Mouse (Mus musculus) lung, adult 18-20 months (tissue): ENCODE data around the gene Plxnb2.

Experiments
- DNase-seq, 2 experiments: peaks; one replicate each; pipeline ENCODE4 v3.0.0; 2022; ENCODE audit warnings: mixed read lengths in 2 of 2

The Plxnb2 gene

DNA sequence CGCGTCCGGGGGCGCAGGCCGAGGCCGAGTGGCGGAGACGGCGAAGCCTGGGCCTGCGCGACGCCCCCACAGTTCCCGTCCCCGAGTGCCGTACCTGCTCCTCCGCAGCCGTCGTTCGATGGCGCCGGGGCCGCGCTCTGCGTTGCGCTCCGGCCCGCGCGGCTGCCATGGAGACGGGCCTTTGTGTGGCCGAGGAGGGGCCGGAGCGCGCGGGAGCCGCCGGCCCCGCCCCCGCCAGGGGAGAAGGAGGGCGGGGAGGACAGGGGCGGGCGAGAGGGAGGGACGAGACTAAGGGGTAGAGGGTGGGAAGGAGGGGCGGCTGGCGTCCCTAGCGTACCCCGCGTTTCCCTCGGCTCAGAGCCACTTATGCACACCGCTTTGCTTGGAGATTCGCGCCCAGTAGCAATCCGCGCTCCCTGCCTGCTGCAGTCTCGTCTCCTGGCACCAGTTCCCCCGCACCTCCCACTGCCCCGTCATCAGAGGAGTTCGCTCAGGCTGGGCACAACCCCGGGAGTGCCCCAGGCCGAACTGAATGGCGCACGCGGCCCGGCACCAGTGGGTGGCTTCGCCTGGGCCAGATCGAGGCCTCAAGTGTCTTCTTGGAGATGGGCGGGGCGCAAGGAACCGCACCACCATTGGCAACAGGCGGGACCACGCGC is at the start of gene Plxnb2:
Plxnb2 (minus strand) TSS at position 218 of the 659 bp plus-strand sequence.
- DNase-seq, result peak; percentile 85 to 87

GRCm38 (mm10) chr15:89215611-89216233 is 35.1 kb upstream of the Plxnb2 start:
- no peak for DNase-seq

- DNase-seq, result no peak
Observed at GRCm38 (mm10) chr15:89214953-89215352, 34.4 kb upstream of the Plxnb2 start.

GRCm38 (mm10) chr15:89213517-89213916 is 32.9 kb upstream of the Plxnb2 start:
- no peak for DNase-seq

DNA sequence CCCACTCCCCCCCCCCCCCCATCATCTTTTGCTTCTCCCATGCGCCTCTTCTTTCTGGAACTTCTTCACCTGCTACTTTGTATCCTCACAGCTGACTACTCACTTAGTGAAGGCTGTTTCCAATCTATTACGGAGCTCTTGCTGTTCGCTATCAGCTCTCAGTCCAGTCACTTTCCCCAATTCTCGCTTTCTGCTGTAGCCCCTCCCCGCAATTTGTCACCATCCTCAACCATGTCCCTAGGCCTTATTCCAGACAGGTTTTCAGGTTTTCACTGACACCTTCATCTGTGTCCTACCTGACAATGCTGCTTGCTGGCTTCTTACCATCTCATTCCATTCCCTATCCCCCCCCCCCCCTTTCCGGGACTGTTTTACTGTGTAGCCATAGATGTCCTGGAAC is 31.9 kb upstream of the Plxnb2 start:
- no peak for DNase-seq

- DNase-seq, result peak; percentile 31 to 35
Observed at GRCm38 (mm10) chr15:89211716-89212461, 31.3 kb upstream of the Plxnb2 start.

DNA sequence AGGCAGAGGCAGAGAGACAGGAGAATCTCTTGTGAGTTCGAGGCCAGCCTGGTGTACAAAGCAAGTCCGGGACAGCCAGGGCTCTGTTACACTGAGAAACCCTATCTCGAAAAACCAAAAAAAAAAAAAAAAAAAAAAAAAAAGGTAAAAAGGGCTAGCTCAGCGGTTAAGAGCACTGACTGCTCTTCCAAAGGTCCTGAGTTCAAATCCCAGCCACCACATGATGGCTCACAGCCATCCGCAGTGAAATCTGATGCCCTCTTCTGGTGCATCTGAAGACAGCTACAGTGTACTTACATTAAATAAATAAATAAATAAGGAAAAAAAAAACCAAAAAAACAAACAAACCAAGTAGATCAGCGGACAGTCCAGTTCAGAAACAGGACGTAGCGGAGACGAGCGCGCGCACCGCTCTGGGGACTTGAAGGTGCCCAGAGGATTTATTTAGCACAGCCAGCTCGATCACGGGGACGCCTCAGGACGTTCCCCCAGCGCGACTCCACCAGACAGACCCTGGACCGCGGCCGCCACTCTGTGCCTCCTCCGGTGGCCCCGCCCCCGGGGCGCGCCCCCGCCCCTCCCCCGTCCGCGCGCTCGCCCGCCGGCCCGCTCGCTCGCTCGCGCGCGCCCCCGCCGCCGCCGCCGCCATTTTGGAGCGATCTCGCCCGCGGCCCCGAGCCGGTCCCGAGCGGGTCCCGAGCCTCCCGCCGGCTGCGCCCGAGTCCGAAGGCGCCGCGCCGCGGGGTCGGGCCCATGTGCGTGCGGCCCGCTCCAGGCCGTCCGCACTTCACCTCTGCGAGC is 30.5 kb upstream of the Plxnb2 start, which contains the start of gene Ppp6r2:
Ppp6r2 (plus strand) TSS at position 639 of the 801 bp plus-strand sequence.
- DNase-seq, result peak; percentile 74

DNA sequence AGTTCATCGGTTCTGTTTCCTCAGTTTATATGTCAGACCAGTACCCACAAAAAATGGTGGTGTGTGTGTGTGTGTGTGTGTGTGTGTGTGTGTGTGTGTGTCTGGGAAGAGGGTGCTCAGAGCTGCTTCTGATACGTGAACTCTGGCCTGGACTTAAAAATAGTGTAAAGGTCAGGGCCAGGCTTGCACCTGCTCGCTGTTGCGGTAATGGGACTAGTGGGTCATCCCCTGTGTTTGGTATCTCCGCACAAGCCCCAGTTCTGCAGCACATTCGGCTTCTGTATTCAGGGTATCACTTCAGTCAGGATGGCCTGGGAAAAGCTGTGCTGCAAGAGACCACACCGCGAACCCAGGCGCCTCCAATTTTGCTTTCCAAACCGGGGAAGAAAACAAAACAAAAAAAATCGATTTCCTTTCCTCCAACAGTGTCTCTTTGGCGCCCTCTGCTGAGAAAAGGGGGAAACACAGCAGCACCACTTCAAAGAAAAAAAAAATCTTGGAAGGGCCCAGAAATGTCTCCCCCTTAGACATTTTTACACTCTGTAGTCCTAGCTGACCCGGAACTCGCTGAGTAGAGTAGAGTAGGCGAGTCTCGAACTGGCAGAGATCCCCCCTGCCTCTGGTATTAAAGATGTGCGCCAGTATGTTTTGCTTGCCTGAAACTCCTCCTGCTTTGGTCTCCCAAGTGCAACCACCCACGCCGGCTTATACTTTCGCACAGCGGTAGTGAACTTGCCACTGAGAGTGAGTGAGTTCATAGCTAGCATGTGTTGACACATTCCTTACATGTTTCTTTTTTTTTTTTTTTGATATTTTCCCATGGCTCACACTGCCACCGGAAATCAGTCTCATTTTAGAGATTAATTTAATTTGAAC is 29.5 kb upstream of the Plxnb2 start:
- peak; percentile 88 to 91 for DNase-seq

GRCm38 (mm10) chr15:89207457-89207856 is 26.9 kb upstream of the Plxnb2 start:
- DNase-seq, result no peak

DNA sequence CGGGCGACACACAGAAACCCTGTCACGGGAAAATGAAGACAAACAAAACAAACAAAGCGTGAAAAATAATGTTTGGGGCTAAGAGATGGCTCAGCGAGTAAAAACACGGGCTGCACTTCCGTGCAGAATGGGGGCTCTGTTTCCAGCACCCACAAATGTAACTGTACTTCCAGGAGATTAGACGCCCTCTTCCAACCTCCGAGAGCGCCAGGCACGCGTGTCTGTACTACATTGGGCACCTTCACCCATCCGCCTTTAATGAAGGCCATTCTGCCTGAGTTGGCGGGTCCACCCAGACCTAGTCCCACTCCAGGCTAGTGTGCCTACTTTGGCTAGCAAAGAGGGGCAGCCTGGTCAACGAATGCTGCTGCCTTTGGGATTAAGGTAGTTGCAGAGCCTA is 16.5 kb upstream of the Plxnb2 start:
- no peak for DNase-seq

DNA sequence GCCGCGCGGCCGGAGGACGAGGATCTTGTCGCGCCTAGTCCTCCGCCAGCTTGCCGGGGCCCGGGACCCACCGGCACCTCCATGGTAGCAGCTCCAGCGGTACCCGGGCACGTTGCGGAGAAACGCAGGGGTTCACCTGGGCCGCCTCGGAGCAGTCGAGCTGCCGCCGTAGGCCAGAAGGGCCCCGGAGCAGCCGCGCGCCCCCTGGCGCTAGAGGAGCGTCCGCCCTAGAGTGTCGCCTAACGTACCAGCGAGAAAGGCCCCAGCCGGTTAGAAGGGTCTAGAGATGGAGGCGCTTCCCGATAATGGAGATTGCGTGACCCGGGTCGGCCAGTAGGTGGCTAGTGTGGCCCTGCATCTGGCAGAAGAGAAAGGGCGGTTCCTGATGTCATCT is 15.7 kb upstream of the Plxnb2 start, which contains the start of gene Dennd6b:
Dennd6b (minus strand) TSS at position 184 of the 394 bp plus-strand sequence.
- DNase-seq, result peak; percentile 98

GRCm38 (mm10) chr15:89195690-89196312 is 15.2 kb upstream of the Plxnb2 start:
- peak; percentile 95 for DNase-seq

DNA sequence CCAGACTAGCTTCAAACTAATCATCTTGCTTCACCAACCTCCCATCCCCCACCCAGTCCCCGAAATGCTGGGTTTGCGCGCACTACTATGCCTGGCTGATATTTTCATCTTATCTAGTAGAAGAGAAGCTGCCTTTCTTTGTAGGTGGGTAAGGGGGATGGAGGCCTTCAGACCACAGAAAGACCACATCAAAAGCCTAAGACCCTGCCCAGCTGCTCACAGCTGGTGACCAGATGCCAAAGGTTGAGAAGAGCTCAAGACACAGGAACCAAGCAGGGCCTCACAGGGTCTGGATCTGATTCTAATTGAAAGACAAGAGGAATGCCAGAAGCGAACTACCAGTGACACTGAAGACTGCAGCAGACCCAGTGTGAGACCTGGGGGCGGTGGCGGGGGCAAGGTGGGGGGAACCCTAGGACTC is 14.7 kb upstream of the Plxnb2 start:
- no peak for DNase-seq

GRCm38 (mm10) chr15:89184937-89185227 is 4.3 kb upstream of the Plxnb2 start:
- DNase-seq, result no peak

DNA sequence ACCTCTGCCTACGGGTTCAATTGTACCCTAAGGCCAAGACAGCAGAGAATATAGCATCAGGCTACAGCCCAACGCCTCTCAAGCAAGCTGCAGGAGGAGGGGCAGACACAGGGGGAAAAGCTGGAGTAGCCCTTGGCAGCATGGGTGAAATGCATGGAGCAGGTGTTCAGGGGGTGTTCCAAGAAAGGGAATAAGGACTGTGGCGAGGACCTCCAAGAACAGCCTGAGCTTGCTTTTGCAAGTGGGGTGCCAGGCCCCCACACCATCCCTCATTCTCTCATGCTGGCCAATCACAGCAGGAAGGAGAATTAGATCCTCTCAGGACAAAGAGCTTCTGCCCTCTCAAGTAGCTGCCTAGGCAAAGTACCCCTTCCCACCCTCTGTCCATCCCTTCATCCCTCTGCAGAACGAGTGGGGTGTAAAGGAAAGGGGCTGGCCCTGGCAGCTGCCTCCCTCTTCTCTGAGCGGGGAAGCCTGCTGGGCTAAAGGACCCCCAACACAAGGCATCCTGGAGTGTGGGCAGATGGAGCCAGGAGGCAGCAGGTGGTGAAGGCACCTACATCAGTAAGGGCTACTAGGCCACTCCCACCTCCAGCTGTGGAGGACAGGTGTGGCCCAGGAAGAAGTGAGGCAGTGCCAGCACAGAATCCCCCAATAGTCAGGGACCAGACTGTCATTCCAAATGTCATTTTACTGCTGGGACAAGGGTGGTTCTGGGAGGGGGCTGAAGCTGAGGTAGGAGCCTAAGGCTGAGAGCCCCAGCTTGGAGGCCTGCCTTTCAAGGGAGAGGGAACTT is 3.8 kb upstream of the Plxnb2 start:
- DNase-seq, result no peak

DNA sequence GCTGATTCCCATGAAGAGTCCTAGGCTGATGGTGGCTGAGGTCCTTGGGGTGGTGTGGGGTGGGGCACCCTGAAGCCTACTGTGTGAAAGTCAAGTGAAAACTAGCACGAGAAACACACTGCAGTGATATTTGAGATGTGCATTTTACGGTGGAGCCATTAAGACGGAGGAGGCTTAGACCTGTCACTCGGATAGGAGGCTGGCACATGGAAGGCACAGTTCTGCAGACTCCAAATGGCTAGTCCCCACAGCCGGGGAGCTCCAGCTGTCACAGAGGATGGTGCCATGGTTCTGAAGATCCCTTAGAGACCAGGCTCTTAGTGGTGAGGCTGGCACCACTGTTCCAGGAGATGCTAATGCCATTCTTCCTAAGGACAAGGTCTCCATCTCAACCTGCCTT is 2.3 kb upstream of the Plxnb2 start:
- DNase-seq, result no peak

DNA sequence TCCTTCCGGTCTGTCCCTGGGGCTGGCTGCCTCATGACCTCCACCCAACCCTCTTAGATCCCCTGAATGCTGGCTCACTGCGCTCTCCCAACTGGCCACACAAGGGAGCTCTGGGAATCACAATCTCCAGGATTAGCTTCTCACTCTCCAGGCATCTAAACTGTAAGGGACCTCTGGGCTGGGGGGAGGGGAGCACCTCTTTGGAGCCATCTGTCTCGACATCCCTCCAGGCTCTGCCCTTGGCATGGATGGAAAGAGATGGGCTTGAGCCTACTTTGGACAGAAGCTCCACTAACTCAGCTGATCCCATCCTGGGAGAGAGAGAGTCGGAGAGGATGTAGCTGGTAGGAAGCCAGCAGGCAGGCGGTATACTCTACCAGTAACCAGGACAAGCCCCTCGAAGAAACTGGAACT is 1.7 kb upstream of the Plxnb2 start:
- peak; percentile 40 to 45 for DNase-seq

DNA sequence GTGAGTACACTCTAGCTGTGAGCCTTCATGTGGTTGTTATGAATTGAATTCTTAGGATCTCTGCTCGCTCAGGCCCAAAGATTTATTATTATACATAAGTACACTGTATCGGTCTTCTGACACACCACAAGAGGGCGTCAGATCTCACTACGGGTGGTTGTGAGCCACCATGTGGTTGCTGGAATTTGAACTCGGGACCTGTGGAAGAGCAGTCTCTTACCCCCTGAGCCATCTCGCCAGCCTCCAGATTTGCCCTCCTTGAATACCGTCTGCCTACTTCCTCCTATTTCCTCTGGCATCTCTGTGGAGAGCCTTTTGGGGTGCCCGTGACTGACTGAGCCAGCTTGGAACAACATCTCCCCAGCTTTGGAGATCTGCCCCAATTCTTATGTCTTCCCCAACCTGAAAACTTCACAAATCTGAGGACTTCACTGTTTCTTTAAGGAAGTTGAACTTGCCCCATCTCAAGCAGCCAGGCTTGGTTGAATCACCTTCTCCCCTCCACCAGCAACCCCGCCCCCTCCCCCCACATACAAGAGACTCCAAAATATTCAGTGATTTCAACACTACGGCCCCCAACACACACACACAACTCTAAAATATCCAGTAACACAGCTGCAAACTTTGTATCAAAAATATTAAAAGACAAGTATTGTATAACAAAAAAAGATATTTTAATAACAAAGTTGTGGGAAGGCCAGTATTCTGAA is 1.1 kb upstream of the Plxnb2 start:
- no peak for DNase-seq

- DNase-seq, result peak in 1 of 2 experiments; percentile 33
Observed at GRCm38 (mm10) chr15:89180081-89180541, 477 bp downstream of the Plxnb2 start.

GRCm38 (mm10) chr15:89179630-89179964 is 991 bp downstream of the Plxnb2 start:
- DNase-seq, result no peak
